Mouse (Mus musculus) midbrain, embryonic 10.5 days (tissue): ENCODE results near the gene B4galt1. TPM values are rescaled to one million over a fixed set of nuclear protein-coding genes. Genes with fewer than 3 reads are reported as not detected.

ENCODE experiments used
- DNase-seq: peaks from one replicate; pipeline ENCODE4 v3.0.0-alpha.2; 2017; ENCODE audit warnings: low spot score
- H3K27ac ChIP-seq: fragments of 300-500 bp; sonication (generic); replicated peaks from 2 replicates; pipeline ENCODE4 v1.5.1; 2016; ENCODE audit warnings: mild to moderate bottlenecking
- H3K27me3 ChIP-seq: fragments of 300-500 bp; sonication (generic); 2 replicates; pipeline ENCODE4 v1.6.1; 2016; ENCODE audit warnings: low read depth, mild to moderate bottlenecking; ENCODE audit not compliant: poor library complexity, severe bottlenecking
- H3K36me3 ChIP-seq: fragments of 300-500 bp; sonication (generic); 2 replicates; pipeline ENCODE4 v1.6.1; 2016; ENCODE audit warnings: mild to moderate bottlenecking, moderate library complexity
- H3K4me1 ChIP-seq: fragments of 300-500 bp; sonication (generic); 2 replicates; pipeline ENCODE4 v1.6.1; 2016
- H3K4me3 ChIP-seq: fragments of 300-500 bp; sonication (generic); 2 replicates; pipeline ENCODE4 v1.5.1; 2016; ENCODE audit warnings: mild to moderate bottlenecking, moderate library complexity
- H3K9me3 ChIP-seq: fragments of 300-500 bp; sonication (generic); replicated peaks from 2 replicates; pipeline ENCODE4 v1.6.1; 2016; ENCODE audit warnings: mild to moderate bottlenecking
- WGBS: fragments of 180-500 bp; shearing (Covaris S2); methylation state at CpG from one replicate; pipeline ENCODE4 v1.1.7; 2016; 5-methylcytosine and 5-hydroxymethylcytosine counted together
- polyA plus RNA-seq: library from polyadenylated mRNA; unstranded; fragments of >200 nt; fragmentation: Nextera tagmentation; extraction: Ambion mirVana; gene quantifications from 2 replicates; pipeline ENCODE4 v1.2.1, GENCODE M21; 2016

Gene B4galt1
- polyA plus RNA-seq, 1 experiment from 2014 or later: 18.4 TPM

DNA sequence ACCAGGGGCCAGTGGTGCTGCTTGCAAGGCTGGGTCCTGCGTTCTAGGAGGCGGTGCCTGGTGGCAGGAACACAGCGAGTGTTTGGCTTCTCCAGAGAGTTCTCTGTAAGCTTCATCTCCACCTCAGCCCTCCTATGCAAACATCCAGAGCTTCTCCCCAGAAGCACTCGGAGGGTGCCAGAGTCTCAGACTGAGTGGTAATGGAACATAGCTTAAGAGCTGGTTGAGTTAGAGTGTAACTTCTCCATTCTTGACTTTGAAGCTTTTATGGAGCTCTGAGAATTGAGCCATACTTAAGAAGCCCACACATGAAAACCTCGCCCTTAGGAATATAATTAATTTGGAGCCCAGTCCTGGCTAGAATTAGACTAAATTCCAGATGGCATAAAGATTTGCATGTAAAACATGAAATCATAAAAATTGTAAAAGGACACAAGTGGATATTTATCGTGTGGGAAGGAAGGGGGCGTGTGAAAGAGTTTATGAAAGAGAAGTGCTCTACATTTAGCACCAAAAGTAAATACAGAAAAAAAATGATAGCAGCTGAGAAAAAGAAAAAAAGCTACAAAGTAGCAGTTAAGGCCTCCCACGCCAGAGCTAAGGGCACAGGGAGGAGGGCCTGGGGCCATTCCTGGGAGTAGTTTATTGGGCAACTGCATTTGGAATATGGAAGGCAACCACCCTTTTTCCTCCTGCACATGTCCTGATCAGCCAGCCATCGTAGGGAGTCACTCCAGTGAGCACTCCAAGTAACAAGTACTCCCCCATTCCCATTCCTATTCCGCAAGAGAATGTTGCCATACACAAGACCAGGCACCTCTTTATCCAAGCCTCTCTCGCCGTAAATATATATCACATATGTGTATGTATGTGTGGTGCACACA is 30.7 kb upstream of the B4galt1 start:
- Histone ChIP-seq H3K4me3 (no peak overlapping the region), H3K4me1 (no peaks in the 10 kb centered on the region), H3K27ac (no peak overlapping the region), H3K27me3 (no peaks in the 10 kb centered on the region), H3K36me3 (no peaks in the 10 kb centered on the region), H3K9me3 (no peaks in the 10 kb centered on the region)
- WGBS: 88% methylated on average over 12 of the region's 12 CpGs
- no peak for DNase-seq

DNA sequence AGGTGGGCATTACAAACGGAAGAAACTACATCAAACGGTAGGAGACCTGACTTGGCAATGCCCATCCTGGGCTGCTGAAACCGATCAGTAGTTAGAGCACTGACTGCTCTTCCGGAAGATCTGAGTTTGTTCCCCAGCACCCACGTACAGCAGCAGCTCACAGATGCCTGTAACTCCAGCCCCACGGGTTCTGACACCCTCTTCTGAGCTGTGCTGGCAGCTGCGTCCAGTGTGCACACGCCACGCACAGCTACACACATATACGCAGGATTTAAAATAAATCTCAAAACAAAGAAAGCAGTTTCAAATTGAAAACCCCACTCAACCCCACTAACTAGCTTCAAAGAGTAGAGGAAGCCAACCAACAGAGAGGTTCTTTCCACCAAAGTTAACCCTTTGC is 29.4 kb upstream of the B4galt1 start:
- DNase-seq: no peak
- Histone ChIP-seq H3K27me3 (no peaks in the 10 kb centered on the region), H3K9me3 (no peaks in the 10 kb centered on the region), H3K4me3 (no peak overlapping the region), H3K4me1 (no peaks in the 10 kb centered on the region), H3K36me3 (no peaks in the 10 kb centered on the region), H3K27ac (no peak overlapping the region)
- 88% methylated on average over 10 of the region's 10 CpGs for WGBS

DNA sequence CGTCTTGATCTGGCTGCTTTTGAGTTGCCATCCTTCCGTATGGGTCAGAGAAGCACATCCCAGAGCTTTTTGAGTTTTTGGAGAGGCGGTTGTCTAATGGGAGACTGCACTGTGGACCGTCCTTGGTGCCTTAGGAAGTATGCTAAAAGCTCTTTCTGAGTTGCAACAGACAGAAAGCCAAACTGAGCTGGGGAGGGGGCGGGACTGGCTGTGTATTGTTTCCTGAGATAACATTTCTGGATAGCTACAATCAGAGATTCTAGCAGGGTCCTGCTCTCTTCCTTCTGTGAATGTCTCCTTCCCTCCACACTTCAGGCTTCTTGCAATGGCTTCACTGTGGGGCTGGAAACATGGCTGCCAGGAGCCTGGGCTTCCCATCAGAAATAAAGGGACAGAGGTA is 23.7 kb upstream of the B4galt1 start:
- Histone ChIP-seq H3K4me1 (peaks cover 13% of the 10 kb centered on the region), H3K27me3 (no peaks in the 10 kb centered on the region), H3K4me3 (no peak overlapping the region), H3K36me3 (no peaks in the 10 kb centered on the region), H3K9me3 (no peaks in the 10 kb centered on the region), H3K27ac (no peak overlapping the region)
- DNase-seq: no peak
- 88% methylated on average over 5 of the region's 5 CpGs for WGBS

- H3K27ac ChIP-seq: no peak overlapping the region
- peaks cover 13% of the 10 kb centered on the region for H3K4me1 ChIP-seq
- DNase-seq: no peak
- no peaks in the 10 kb centered on the region for H3K36me3 ChIP-seq
- H3K9me3 ChIP-seq: no peaks in the 10 kb centered on the region
- H3K4me3 ChIP-seq: no peak overlapping the region
- WGBS: 69% methylated on average over 12 of the region's 12 CpGs
- H3K27me3 ChIP-seq: no peaks in the 10 kb centered on the region
Observed at GRCm38 (mm10) chr4:40876814-40877371, 23.1 kb upstream of the B4galt1 start.

- no peaks in the 10 kb centered on the region for H3K27me3 ChIP-seq
- no peak for DNase-seq
- H3K9me3 ChIP-seq: no peaks in the 10 kb centered on the region
- no peaks in the 10 kb centered on the region for H3K36me3 ChIP-seq
- H3K4me1 ChIP-seq: peaks cover 13% of the 10 kb centered on the region
- H3K4me3 ChIP-seq: no peak overlapping the region
- no peak overlapping the region for H3K27ac ChIP-seq
- 95% methylated on average over 20 of the region's 20 CpGs for WGBS
Observed at GRCm38 (mm10) chr4:40875842-40876241, 22.0 kb upstream of the B4galt1 start.

DNA sequence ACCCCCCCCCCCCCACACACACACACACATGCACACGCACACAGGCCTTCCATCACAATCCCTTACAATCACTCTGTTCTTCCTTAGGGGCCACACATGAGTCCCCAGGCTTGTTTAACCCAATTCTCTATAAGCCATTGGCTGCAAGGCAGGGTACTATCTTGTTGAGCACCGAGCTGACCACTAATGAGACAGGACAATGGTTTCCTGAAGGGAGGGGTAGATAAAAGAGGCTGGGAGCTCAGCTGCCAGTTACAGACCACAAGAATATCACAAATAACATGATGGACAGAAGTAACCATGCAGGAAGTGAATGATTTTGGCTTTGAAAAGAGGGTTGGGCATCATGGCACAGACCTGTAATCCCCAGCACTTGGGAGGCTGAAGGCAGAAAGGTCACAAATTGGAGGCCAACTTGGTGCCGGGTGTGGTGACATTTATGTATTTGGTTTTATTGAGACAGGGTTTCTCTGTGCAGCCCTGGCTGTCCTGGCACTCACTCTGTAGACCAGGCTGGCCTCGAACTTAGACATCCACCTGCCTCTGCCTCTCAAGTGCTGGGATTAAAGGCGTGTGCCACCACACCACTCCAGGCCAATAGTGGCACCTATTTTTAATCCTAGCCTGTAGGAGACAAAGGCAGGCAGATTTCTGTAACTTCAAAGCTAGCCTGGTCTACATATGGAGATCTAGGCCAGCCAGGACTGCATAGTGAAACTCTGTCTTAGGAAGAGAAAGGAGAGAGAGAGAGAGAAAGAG is 21.2 kb upstream of the B4galt1 start:
- 79% methylated on average over 5 of the region's 5 CpGs for WGBS
- no peaks in the 10 kb centered on the region for H3K36me3 ChIP-seq
- no peak overlapping the region for H3K27ac ChIP-seq
- no peak overlapping the region for H3K4me3 ChIP-seq
- no peaks in the 10 kb centered on the region for H3K27me3 ChIP-seq
- DNase-seq: no peak
- peaks cover 13% of the 10 kb centered on the region for H3K4me1 ChIP-seq
- H3K9me3 ChIP-seq: no peaks in the 10 kb centered on the region

DNA sequence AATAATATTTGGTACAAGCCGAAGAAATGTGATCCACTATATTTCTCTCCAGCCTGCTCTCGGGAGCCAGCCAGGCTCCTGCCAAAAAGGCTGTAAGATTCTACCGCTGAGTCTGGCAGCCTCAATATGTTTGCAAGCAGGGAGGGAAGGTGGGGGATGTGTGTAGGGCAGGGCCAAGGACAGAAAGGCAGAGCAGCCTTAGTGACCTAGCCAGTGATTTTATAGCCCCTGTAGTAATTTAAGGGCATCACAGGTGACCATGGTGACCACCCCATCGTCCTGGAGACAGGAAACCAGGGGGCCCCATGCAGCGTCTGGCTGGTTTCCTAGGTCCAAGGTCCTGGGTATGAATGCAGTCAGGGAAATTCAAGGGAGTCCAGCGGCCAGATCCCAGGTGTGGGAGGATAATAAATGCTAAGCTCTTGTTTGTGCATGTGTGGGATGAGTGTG is 20.4 kb upstream of the B4galt1 start:
- H3K27ac ChIP-seq: no peak overlapping the region; the same call in 1 of the 2 replicates
- H3K4me1 ChIP-seq: peaks cover 13% of the 10 kb centered on the region
- H3K27me3 ChIP-seq: no peaks in the 10 kb centered on the region
- H3K36me3 ChIP-seq: no peaks in the 10 kb centered on the region
- no peak overlapping the region for H3K4me3 ChIP-seq
- H3K9me3 ChIP-seq: no peaks in the 10 kb centered on the region
- DNase-seq: no peak
- 67% methylated on average over 6 of the region's 6 CpGs for WGBS

DNA sequence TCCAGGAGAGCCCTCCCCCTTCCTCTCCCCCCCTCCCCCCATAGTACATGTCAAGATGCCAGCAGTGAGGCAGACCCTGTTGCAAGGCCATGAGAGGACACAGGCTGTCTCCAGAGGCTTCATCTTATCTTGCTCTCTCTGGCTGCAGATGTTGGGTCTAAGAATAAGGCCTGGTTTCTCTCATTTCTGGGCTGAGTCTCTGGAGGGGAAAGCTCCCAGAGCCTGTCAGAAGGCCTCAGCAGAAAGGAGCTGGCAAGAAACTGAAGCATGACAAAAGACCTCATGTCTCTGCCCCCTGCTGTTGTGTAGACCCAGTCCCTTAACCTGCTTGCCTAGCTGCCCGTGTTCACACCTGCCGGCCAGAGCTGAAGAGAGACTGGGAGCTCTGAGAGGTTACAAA is 19.5 kb upstream of the B4galt1 start:
- Histone ChIP-seq H3K27ac (no peak overlapping the region), H3K4me1 (peaks cover 13% of the 10 kb centered on the region), H3K27me3 (no peaks in the 10 kb centered on the region), H3K9me3 (no peaks in the 10 kb centered on the region), H3K4me3 (no peak overlapping the region), H3K36me3 (no peaks in the 10 kb centered on the region)
- DNase-seq: no peak
- 80% methylated on average over 2 of the region's 2 CpGs for WGBS

- H3K27ac ChIP-seq: no peak overlapping the region
- H3K27me3 ChIP-seq: no peaks in the 10 kb centered on the region
- no peaks in the 10 kb centered on the region for H3K9me3 ChIP-seq
- DNase-seq: no peak
- WGBS: 91% methylated on average over 3 of the region's 3 CpGs
- H3K4me3 ChIP-seq: no peak overlapping the region
- H3K36me3 ChIP-seq: no peaks in the 10 kb centered on the region
- peaks cover 12% of the 10 kb centered on the region for H3K4me1 ChIP-seq
Observed at GRCm38 (mm10) chr4:40872129-40872528, 18.3 kb upstream of the B4galt1 start.

DNA sequence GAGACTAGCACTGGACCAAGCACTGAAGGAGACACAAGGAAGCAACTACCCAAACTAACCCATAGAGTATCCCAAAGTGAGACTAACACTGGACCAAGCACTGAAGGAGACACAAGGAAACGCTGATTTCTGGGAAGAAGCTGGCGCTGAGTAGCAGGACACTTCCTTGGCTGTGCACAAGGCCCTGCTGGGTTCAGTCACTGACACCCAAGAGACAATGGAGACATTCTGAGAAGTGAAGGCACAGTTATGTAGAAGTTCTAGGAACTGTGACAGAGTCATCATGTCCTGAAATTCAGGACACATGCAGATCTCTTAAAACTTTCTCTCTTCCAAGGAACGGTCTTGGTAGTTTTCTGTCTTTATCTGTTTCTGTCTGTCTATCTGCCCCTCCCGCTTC is 16.4 kb upstream of the B4galt1 start:
- Histone ChIP-seq H3K4me1 (peaks cover 8% of the 10 kb centered on the region), H3K27me3 (no peaks in the 10 kb centered on the region), H3K27ac (no peak overlapping the region), H3K9me3 (no peaks in the 10 kb centered on the region), H3K4me3 (no peak overlapping the region), H3K36me3 (no peaks in the 10 kb centered on the region)
- DNase-seq: no peak
- WGBS: 94% methylated on average over 4 of the region's 4 CpGs

DNA sequence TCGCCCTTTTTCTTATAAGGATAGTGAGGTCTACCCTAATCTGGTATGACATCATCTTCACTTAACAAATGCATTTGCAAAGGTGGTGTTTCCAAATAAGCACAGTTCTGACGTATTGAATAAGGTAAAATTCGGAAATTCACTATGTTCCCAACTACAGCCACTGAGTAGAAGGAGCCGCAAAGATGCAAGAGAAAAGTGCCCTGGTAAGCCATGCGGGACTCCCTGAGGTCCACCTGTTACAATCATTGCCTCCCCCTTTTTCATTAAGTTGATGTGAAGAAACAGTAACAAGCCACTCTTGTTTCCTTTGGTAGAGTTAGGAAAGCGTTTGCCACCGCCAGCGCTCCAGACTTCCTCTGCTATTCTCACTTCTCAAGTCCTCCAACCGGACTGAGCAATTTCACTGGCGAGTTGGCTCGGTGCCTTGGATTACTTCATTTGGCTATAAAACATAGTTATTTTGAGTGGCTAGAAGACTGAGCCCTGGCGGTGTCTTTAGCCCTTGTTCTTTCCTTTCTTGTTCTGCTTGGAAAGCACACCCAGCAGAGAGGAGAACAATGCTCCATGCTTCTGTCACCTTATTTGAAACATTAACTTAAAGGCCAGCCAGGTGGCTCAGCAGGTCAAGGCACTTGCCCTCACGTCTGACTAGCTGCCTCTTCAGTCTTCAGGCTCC is 14.9 kb upstream of the B4galt1 start:
- no peaks in the 10 kb centered on the region for H3K27me3 ChIP-seq
- no peaks in the 10 kb centered on the region for H3K9me3 ChIP-seq
- no peaks in the 10 kb centered on the region for H3K36me3 ChIP-seq
- 81% methylated on average over 13 of the region's 13 CpGs for WGBS
- no peak for DNase-seq
- H3K27ac ChIP-seq: no peak overlapping the region
- no peak overlapping the region for H3K4me3 ChIP-seq
- H3K4me1 ChIP-seq: peaks cover under 1% of the 10 kb centered on the region; the same call in 1 of the 2 replicates

GRCm38 (mm10) chr4:40864361-40864760 is 10.6 kb upstream of the B4galt1 start:
- Histone ChIP-seq H3K4me1 (no peaks in the 10 kb centered on the region), H3K27me3 (no peaks in the 10 kb centered on the region), H3K4me3 (no peak overlapping the region), H3K36me3 (no peaks in the 10 kb centered on the region), H3K27ac (no peak overlapping the region), H3K9me3 (no peaks in the 10 kb centered on the region)
- 95% methylated on average over 12 of the region's 12 CpGs for WGBS
- no peak for DNase-seq
